Mouse (Mus musculus) layer of hippocampus, adult 9-11 months (tissue): ENCODE data around the gene Tmem135.

Experiments used
- DNase-seq: peaks from one replicate; pipeline ENCODE4 v3.0.0; 2022

Tmem135 gene

DNA sequence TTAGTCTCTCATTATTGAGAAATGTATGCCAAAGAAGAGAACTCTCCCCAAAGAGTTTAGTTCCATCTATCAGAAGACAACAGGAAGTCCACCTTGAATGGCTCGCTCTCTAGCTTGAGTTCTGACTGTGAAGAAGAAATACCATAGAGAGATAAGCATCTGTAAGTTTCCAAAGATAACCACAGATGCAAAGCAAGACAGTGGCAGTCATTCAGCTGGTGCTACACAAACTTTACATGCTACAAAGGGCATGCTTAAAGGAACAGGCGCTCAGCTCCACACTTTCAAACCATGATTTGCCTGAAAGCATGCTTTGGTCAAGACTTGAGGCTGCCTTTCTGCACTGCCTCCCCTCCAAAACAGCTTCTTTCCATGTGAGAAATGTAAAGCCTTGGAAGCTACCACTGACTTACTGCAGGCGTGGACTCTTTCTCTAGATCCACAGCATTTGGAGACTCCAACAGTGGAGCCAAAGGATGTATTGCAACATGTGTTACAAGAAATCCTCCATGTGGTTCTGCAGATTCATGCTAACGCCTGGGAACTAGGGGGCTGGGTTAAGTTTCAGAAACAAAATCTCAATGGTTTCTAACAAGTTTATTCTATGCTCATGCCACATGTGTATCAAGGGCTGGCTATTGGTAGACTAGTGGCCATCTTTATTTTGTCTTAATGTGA, 232.1 kb downstream of the Tmem135 start:
- DNase-seq = no peak

DNA sequence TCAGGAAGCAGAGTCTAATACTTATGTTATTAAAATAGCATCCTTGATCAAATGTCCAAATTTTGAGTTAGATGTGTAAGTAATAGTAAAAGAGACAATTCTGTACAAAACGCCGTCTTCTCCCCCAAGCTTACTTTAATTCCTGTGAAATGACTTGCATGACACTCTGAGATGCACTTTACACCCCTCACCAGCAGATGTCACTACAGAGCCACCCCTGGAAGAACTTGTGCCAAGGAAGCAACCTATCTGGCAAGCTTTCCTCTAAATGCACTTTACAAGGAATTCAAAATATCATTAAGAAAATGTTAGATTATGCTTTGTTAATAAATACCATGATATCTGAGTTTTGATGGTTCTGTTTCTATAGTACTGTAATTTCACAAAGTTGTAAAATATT, 235.4 kb downstream of the Tmem135 start:
- peak; percentile 60 for DNase-seq

DNA sequence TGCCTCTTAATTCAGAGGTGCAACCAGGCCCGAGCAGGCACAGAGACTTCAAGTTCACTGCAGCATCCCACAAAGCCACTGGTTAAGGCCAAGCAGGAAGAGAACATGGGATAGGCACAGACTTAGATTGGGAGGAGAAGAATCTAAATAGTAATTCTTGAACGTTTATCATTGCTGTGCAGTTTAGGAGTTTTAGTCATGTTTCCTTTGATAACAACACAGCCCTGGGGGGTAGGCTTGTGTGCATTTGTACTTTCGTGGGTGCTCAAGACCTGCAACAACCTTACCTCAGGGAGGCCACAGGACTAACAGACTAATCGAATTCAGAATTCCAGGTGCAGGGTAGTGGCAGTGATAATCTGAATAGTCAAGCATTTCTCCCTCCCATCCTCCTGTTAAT, 238.5 kb downstream of the Tmem135 start:
- no peak for DNase-seq

DNA sequence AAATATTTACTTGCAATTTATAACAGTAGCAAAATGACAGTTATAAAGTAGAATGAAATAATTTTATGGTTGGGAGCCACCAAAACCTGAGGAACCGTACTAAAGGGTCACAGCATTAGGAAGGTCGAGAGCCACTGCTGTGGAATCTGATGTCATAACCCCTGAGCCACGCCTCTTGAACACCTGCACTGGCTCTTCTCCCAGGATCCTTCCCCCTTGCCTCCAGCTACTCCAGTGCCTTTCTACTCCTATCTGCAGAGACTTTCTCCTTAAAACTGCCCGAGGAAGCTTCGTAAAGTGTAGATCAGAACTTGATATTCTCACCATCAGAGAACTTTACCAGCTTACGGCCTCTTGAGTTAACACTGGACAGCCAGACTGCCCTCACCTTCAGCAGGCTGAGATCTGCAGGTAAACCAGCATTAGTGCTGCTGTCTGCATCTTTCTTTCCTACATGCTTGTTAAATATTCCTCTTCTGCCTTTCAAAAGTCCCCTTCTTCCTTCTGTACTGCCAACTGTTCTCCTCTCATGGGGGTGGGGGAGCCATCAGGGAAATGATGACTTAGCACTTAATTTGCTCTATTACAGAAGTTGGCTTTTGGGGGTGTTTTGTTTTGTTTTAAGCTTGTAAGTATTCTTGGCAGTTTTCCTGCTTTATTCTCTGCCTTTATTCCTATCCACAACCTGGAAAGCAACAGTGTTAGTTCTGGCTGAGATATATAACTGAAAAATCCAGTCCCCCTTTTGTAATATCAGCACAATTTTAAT, 242.2 kb downstream of the Tmem135 start:
- DNase-seq = no peak

DNA sequence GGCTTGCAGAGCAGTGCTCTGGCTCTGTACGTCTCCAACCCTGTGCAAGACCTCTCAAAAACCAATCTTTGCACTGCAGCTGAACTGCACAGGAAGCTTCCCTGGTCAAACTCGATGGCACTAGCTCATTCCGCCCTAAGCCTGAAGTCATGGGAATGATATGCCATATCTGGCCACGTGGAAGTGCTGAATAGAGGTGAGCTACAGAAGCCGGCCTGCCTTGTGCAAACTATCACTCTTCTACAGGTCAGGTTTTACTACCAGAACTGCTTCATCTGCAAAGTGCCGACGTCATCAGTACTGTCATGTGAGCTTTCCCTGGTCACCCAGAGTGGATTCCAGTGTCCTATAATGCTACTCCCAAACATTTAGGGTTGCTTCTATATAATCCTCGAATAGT, 246.7 kb downstream of the Tmem135 start:
- no peak for DNase-seq

DNA sequence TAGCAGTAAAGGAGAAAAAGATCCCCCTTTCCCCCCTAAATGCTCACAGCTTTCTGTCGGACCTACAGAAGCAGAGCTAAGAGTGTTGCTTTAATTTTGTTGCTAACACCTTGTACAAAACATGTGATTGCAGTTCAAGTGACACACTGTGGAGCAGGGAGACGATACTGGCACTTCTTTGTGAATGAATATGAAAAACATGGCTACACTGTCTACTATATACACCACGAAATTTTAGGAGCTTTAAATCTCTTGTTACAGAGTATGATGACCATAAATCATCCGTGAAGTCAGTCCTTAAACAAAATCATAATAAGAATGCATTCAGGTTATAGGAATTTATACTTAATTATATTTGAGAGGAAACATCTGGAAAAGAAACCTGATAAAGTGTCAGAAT, 247.4 kb downstream of the Tmem135 start:
- DNase-seq = no peak

DNA sequence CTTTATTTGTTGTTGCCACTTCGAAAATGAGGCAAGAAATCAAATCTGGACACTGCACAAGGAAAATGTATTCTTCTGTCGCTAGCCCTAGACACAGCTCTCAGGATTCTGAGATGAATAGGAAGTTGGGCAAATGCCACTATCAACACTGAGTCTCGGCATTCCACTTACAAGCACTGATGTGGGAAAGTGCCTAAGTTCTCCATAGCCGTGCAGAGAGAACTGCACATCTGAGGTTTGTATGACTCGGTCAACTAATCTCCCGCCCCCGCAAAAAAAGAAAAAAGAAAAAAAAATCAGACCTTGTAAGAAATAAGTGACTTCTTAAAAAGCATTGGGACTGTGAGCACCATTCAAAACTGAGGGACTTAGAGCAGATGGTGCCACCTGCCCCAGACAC, 248.3 kb downstream of the Tmem135 start:
- no peak for DNase-seq

DNA sequence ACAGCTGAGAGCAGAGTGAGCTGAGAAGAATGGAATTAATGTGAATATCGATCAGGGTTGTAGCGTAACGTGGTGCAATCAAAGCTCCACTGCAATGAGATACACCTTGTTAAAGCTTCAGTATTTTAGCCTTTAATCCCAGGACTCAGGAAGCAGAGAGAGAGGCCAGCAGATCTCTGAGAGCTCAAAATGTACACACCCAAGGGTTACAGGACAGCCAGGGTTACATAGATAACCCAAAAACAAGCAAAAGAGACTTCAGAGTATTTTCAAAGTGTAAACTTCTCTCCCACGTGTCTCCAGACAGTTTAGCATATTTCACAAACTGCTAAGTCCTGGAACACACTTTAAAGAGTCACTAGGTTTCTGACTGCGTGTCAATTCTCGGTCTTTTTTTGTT, 248.8 kb downstream of the Tmem135 start:
- no peak for DNase-seq

DNA sequence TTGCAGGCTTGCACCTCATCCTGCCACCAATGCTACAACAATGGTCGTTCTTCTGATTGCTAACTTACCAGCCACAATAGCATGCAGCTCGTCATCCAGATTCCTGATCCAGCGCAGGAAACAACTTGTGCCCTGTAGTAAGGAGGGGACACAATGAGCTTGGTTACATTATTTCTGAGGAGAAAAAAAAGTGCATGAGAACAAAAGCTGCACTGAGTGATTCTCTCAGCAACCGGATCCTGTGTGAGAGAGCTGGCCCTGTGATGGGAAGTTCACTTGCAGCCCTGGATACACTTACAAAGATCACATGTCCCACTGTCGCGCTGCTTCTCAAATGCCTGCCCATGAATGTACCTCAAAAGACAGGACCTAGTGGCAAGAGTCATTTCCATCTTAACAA, 252.7 kb downstream of the Tmem135 start:
- no peak for DNase-seq

DNA sequence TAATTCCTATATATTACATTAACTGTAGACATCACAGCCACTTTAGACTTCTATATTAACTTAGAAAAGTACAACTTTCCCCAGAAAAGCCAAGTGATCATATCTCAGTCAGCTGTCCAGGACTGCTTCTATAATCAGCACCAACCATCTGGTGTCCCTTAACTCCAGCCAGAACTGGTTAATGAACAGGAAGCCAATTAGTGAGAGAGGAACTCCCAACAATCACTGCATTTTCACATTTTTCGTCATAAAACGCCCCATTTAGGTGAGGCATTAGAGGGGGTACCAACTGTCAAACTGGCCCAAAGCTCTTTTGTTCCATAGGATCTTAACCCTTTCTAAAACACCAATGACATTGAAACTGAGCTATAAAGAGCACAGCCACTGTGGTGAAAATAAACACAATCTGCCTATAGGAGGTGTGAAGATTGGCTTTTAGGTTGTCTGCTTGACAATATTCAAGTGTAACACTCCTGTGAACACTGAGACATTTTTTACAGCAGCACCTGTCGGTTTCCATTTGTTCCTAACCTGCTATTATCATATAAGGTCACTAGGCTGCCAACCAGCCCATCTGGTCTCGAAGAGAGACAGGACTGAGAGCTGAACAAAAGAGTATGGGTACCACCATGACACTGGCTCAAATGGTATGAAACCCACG, 263.3 kb downstream of the Tmem135 start:
- peak; percentile 45 for DNase-seq

DNA sequence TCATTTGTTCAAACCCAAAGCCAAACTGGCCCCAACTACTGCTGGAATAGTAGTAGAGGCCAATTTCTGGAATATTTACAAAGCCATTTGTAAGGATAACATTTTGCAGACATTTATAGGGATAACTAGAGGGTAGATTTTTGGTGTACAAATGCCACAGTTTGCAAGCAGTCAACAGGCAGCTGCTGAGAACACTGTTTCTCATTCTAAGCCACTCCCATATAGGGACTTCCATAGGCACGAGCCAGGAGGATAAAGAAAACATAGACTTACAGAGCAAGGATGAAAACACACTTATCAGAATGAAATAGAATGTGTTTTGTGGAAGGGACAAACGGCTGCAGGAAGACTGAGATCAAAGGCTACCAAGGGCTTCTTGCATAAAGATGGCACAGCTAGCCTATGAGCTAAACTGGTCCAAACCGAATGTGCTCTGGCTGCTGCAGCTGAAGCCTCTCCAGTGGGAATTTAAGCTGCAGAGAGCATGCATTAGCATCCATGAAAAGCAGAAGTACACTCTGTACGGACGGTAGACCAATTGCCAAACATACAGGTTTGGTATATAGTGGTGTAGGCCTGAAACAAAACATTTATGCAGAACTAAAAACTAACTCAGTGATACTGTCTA, 269.0 kb downstream of the Tmem135 start:
- DNase-seq = no peak

DNA sequence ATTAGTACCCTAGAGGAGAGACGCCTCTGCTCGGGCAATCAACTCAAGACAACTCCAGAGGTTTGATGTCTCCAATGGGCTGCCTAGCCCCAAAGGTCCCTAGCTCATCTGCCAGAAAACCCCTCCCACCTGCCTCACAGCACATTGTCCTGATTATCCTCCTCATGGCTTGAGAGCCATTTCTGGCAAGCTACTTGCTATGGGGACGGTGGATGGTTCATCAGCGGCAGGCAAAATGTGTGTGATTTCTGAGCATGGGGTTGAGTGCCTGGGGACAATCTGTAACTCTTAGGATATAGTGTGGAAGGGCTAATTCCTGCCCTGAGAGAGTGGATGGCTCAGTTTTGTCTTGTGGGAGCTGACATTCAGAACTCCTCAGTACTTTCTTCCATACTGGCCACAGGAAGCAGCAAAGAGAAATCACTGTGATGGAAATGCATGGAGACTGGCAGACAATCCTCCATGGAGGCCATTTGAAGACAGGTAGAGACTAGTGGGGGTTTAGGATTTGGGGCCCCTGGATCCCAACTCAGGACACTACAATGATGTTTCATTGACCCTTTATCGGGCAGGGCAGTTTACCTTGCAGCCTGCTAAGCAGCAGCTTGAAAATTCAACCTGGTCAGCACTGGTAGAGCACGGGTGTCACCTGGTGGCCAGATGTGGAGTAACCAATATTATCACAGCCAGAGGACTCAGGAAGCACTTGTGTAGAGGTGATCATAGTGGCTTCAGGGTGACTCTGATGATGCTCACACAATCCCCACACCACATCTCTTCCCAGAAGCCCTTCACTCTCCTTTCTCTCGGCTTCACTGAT, 277.7 kb downstream of the Tmem135 start:
- peak; percentile 13 for DNase-seq

DNA sequence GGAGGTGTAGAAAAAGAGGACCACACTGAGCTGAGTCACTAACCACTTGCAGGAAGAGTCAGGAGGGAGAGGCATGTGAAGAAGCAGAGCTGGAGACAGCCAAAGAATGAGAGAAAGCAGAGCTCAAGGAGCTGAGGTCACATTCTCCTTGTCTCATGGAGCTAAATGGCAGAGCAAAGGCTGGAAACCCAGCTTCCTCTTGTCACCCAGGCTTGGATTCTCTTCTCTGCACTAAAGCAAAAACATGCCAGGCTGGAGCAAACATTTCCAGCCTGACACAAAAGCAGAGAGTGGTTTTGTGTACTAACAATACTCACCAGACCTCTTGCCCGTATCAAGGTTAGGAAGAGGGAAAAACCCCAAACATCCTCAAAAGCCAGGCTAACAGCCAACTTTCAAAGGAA, 287.8 kb downstream of the Tmem135 start:
- no peak for DNase-seq

DNA sequence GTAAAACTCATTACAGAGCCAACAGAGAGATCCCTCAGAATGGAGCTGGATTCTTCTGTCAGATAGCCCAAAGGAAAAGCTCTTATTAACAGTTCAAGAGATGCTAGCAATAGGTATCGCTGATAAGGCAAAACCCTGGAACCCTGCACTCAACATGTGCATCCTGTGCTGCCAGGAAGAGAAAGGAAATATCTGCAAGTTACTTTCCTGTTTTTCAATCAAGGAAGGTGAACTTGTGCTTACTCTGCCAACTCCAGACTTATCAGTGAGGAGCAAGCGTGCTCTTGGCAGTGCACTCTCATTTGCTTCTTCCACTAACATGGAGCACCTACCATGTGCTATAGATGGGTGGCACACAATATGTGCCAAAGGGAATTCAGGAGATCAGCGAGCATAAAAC, 288.4 kb downstream of the Tmem135 start:
- DNase-seq = no peak

DNA sequence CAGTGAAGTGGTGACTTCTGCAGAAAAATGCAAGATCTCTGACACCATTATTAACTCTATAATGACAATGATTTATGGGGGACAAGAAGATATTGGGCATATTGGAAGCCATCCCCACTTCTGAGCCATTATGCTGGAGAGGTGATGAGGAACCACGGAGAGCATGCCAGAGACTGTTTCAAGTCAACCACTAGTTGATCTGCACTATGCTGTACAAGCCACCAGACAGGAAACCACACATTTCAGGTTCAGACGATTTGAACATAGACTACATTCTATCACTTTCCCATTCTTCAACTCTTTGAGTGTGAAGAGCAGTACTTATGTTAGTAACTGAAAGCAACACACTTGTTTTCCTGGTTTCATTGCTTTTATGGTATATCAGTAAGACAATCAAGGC, 297.6 kb downstream of the Tmem135 start:
- DNase-seq = no peak

DNA sequence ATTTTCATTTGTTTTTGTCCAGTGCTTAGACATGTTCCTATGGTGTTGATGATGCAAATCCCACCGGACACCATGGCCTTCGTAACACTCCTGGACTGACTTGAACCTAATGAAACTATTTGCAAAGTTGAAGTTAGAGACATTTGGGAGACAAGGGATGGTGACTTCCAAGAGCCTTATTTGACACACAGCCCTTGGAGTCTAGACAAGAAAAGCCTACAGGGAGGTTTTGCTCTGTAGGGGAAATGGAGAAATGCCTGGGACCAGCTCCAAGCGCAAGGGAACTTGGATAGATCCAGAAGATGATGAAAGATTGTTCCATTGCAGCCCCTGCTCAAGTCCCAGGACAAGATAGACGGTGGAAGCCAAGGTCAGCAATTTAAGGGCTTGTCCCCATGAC, 304.3 kb downstream of the Tmem135 start:
- no peak for DNase-seq
